Mouse (Mus musculus): ENCODE measurements around the gene Npffr2. TPM values are rescaled to one million over a fixed set of nuclear protein-coding genes. Genes with fewer than 3 reads are reported as not detected.
"Not testable (repeated sequence)": the region's sequence is repeated elsewhere in the genome, so short reads cannot be mapped to it uniquely, and the experiment has no call there.

The Npffr2 gene
- polyA plus RNA-seq, 1 experiment from 2014 or later, result 0.20 TPM

GRCm38 (mm10) chr5:89543476-89543875 lies 16.2 kb downstream of the Npffr2 start:
- H3K4me2 ChIP-seq (ENCODE audit: low read depth, low read length), result no peak overlapping the region
- H3K27me3 ChIP-seq (ENCODE audit: control insufficient read depth, insufficient read depth, low read length), result no peaks in the 10 kb centered on the region
- WGBS, result 42% methylated on average over 2 of the region's 2 CpGs
- no peak overlapping the region for H3K27ac ChIP-seq (ENCODE audit: low read depth, low read length)
- H3K4me1 ChIP-seq (ENCODE audit: control insufficient read depth, insufficient read depth, low read length), result no peaks in the 10 kb centered on the region
- no peaks in the 10 kb centered on the region for H3K36me3 ChIP-seq (ENCODE audit: control insufficient read depth, insufficient read depth, low read length)
- no peak overlapping the region for H3K4me3 ChIP-seq (ENCODE audit: low read depth, low read length)
- peak; percentile 86; the same call in 1 of the 2 replicates for ATAC-seq (ENCODE audit: low read depth)
- H3K9me3 ChIP-seq (ENCODE audit: control insufficient read depth, low read length), result no peaks in the 10 kb centered on the region
- H3K9ac ChIP-seq (replicated peaks; ENCODE audit: low read depth, low read length), result no peak overlapping the region

- H3K9ac ChIP-seq (replicated peaks; ENCODE audit: low read depth, low read length); H3K4me2 ChIP-seq (ENCODE audit: low read depth, low read length); H3K27me3 ChIP-seq (ENCODE audit: control insufficient read depth, insufficient read depth, low read length); H3K4me1 ChIP-seq (ENCODE audit: control insufficient read depth, insufficient read depth, low read length); H3K27ac ChIP-seq (ENCODE audit: low read depth, low read length); H3K4me3 ChIP-seq (ENCODE audit: low read depth, low read length); H3K36me3 ChIP-seq (ENCODE audit: control insufficient read depth, insufficient read depth, low read length); H3K9me3 ChIP-seq (ENCODE audit: control insufficient read depth, low read length); ATAC-seq (ENCODE audit: low read depth): not testable (repeated sequence)
- WGBS, result 29% methylated on average over 4 of the region's 4 CpGs
Observed at GRCm38 (mm10) chr5:89559118-89559517, 31.9 kb downstream of the Npffr2 start.

GRCm38 (mm10) chr5:89561381-89561780 lies 34.2 kb downstream of the Npffr2 start:
- no peak for ATAC-seq (ENCODE audit: low read depth)
- Histone ChIP-seq H3K4me3 (ENCODE audit: low read depth, low read length) (no peak overlapping the region), H3K27ac (ENCODE audit: low read depth, low read length) (no peak overlapping the region), H3K27me3 (ENCODE audit: control insufficient read depth, insufficient read depth, low read length) (no peaks in the 10 kb centered on the region), H3K4me2 (ENCODE audit: low read depth, low read length) (no peak overlapping the region), H3K9ac (replicated peaks; ENCODE audit: low read depth, low read length) (no peak overlapping the region), H3K36me3 (ENCODE audit: control insufficient read depth, insufficient read depth, low read length) (no peaks in the 10 kb centered on the region), H3K4me1 (ENCODE audit: control insufficient read depth, insufficient read depth, low read length) (no peaks in the 10 kb centered on the region), H3K9me3 (ENCODE audit: control insufficient read depth, low read length) (no peaks in the 10 kb centered on the region)

- no peak for ATAC-seq (ENCODE audit: low read depth)
Observed at GRCm38 (mm10) chr5:89578678-89579077, 51.4 kb downstream of the Npffr2 start.

GRCm38 (mm10) chr5:89579181-89579580 lies 52.0 kb downstream of the Npffr2 start:
- Histone ChIP-seq H3K27me3 (ENCODE audit: control insufficient read depth, insufficient read depth, low read length) (no peaks in the 10 kb centered on the region), H3K4me3 (ENCODE audit: low read depth, low read length) (no peak overlapping the region), H3K27ac (ENCODE audit: low read depth, low read length) (no peak overlapping the region), H3K9me3 (ENCODE audit: control insufficient read depth, low read length) (no peaks in the 10 kb centered on the region), H3K4me2 (ENCODE audit: low read depth, low read length) (no peak overlapping the region), H3K4me1 (ENCODE audit: control insufficient read depth, insufficient read depth, low read length) (no peaks in the 10 kb centered on the region), H3K36me3 (ENCODE audit: control insufficient read depth, insufficient read depth, low read length) (no peaks in the 10 kb centered on the region), H3K9ac (replicated peaks; ENCODE audit: low read depth, low read length) (no peak overlapping the region)
- WGBS, result 74% methylated on average over 1 of the region's 1 CpGs
- no peak for ATAC-seq (ENCODE audit: low read depth)

More at GRCm38 (mm10) chr5:89578678-89579077, 51.4 kb downstream of the Npffr2 start:
- H3K27ac ChIP-seq (ENCODE audit: low read depth, low read length), result no peak overlapping the region
- no peaks in the 10 kb centered on the region for H3K9me3 ChIP-seq (ENCODE audit: control insufficient read depth, low read length)
- H3K4me1 ChIP-seq (ENCODE audit: control insufficient read depth, insufficient read depth, low read length), result no peaks in the 10 kb centered on the region
- H3K27me3 ChIP-seq (ENCODE audit: control insufficient read depth, insufficient read depth, low read length), result no peaks in the 10 kb centered on the region
- H3K4me3 ChIP-seq (ENCODE audit: low read depth, low read length), result no peak overlapping the region
- WGBS, result 78% methylated on average over 1 of the region's 1 CpGs
- H3K36me3 ChIP-seq (ENCODE audit: control insufficient read depth, insufficient read depth, low read length), result no peaks in the 10 kb centered on the region
- no peak overlapping the region for H3K4me2 ChIP-seq (ENCODE audit: low read depth, low read length)
- no peak overlapping the region for H3K9ac ChIP-seq (replicated peaks; ENCODE audit: low read depth, low read length)

GRCm38 (mm10) chr5:89581143-89581542 lies 53.9 kb downstream of the Npffr2 start:
- Histone ChIP-seq H3K4me1 (ENCODE audit: control insufficient read depth, insufficient read depth, low read length) (no peaks in the 10 kb centered on the region), H3K27ac (ENCODE audit: low read depth, low read length) (no peak overlapping the region), H3K4me2 (ENCODE audit: low read depth, low read length) (no peak overlapping the region), H3K9me3 (ENCODE audit: control insufficient read depth, low read length) (no peaks in the 10 kb centered on the region), H3K4me3 (ENCODE audit: low read depth, low read length) (no peak overlapping the region), H3K9ac (replicated peaks; ENCODE audit: low read depth, low read length) (no peak overlapping the region), H3K36me3 (ENCODE audit: control insufficient read depth, insufficient read depth, low read length) (no peaks in the 10 kb centered on the region), H3K27me3 (ENCODE audit: control insufficient read depth, insufficient read depth, low read length) (no peaks in the 10 kb centered on the region)
- WGBS, result 24% methylated on average over 1 of the region's 1 CpGs
- ATAC-seq (ENCODE audit: low read depth), result peak; percentile 82

GRCm38 (mm10) chr5:89581742-89582366 lies 54.6 kb downstream of the Npffr2 start:
- 56% methylated on average over 5 of the region's 5 CpGs for WGBS
- Histone ChIP-seq H3K9me3 (ENCODE audit: control insufficient read depth, low read length) (no peaks in the 10 kb centered on the region), H3K4me3 (ENCODE audit: low read depth, low read length) (no peak overlapping the region), H3K4me2 (ENCODE audit: low read depth, low read length) (no peak overlapping the region), H3K4me1 (ENCODE audit: control insufficient read depth, insufficient read depth, low read length) (no peaks in the 10 kb centered on the region), H3K27me3 (ENCODE audit: control insufficient read depth, insufficient read depth, low read length) (no peaks in the 10 kb centered on the region), H3K36me3 (ENCODE audit: control insufficient read depth, insufficient read depth, low read length) (no peaks in the 10 kb centered on the region), H3K9ac (replicated peaks; ENCODE audit: low read depth, low read length) (no peak overlapping the region), H3K27ac (ENCODE audit: low read depth, low read length) (no peak overlapping the region)
- ATAC-seq (ENCODE audit: low read depth), result peak; percentile 76; the same call in 1 of the 2 replicates

- WGBS, result 85% methylated on average over 3 of the region's 3 CpGs
- no peak overlapping the region for H3K4me2 ChIP-seq (ENCODE audit: low read depth, low read length)
- no peaks in the 10 kb centered on the region for H3K4me1 ChIP-seq (ENCODE audit: control insufficient read depth, insufficient read depth, low read length)
- H3K36me3 ChIP-seq (ENCODE audit: control insufficient read depth, insufficient read depth, low read length), result no peaks in the 10 kb centered on the region
- no peak overlapping the region for H3K4me3 ChIP-seq (ENCODE audit: low read depth, low read length)
- H3K9ac ChIP-seq (replicated peaks; ENCODE audit: low read depth, low read length), result no peak overlapping the region
- no peak for ATAC-seq (ENCODE audit: low read depth)
- H3K27ac ChIP-seq (ENCODE audit: low read depth, low read length), result no peak overlapping the region
- no peaks in the 10 kb centered on the region for H3K27me3 ChIP-seq (ENCODE audit: control insufficient read depth, insufficient read depth, low read length)
- no peaks in the 10 kb centered on the region for H3K9me3 ChIP-seq (ENCODE audit: control insufficient read depth, low read length)
Observed at GRCm38 (mm10) chr5:89585021-89585420, 57.8 kb downstream of the Npffr2 start.

- H3K4me3 ChIP-seq (ENCODE audit: low read depth, low read length), result no peak overlapping the region
- H3K27me3 ChIP-seq (ENCODE audit: control insufficient read depth, insufficient read depth, low read length), result no peaks in the 10 kb centered on the region
- H3K27ac ChIP-seq (ENCODE audit: low read depth, low read length), result no peak overlapping the region
- H3K4me2 ChIP-seq (ENCODE audit: low read depth, low read length), result no peak overlapping the region
- no peaks in the 10 kb centered on the region for H3K4me1 ChIP-seq (ENCODE audit: control insufficient read depth, insufficient read depth, low read length)
- 51% methylated on average over 4 of the region's 4 CpGs for WGBS
- H3K9ac ChIP-seq (replicated peaks; ENCODE audit: low read depth, low read length), result no peak overlapping the region
- H3K9me3 ChIP-seq (ENCODE audit: control insufficient read depth, low read length), result no peaks in the 10 kb centered on the region
- ATAC-seq (ENCODE audit: low read depth), result no peak
- H3K36me3 ChIP-seq (ENCODE audit: control insufficient read depth, insufficient read depth, low read length), result no peaks in the 10 kb centered on the region
Observed at GRCm38 (mm10) chr5:89592301-89592700, 65.1 kb downstream of the Npffr2 start.
